Mouse (Mus musculus) C2C12 (cell line): ENCODE measurements around the gene Dnajb6. TPM values are rescaled to one million over a fixed set of nuclear protein-coding genes. Genes with fewer than 3 reads are reported as not detected.

Experiments
- H3K27me3 ChIP-seq: one replicate; pipeline ENCODE4 v1.6.1; 2011; ENCODE audit not compliant: control insufficient read depth, insufficient read depth, insufficient read length
- H3K36me3 ChIP-seq: one replicate; pipeline ENCODE4 v1.6.1; 2011; ENCODE audit not compliant: control insufficient read depth, insufficient read depth
- H3K4me3 ChIP-seq: one replicate; pipeline ENCODE4 v1.5.1; 2011; ENCODE audit warnings: mild to moderate bottlenecking, control low read depth; ENCODE audit not compliant: poor library complexity, insufficient read depth, severe bottlenecking
- H3K79me2 ChIP-seq: one replicate; pipeline ENCODE4 v1.6.1; 2011; ENCODE audit not compliant: control insufficient read depth, insufficient read depth
- H3K79me3 ChIP-seq: one replicate; pipeline ENCODE4 v1.6.1; 2011; ENCODE audit warnings: low read depth, control low read depth
- H3ac ChIP-seq: one replicate; pipeline ENCODE3; 2011; ENCODE audit warnings: low read depth; ENCODE audit not compliant: control insufficient read depth, insufficient read length
- CEBPB ChIP-seq: IDR thresholded peaks from one replicate; pipeline ENCODE4 v1.6.1; 2011; ENCODE audit warnings: low read depth, mild to moderate bottlenecking, control low read depth, moderate library complexity
- CTCF ChIP-seq: IDR thresholded peaks from one replicate; pipeline ENCODE4 v1.5.1; 2011; ENCODE audit not compliant: control insufficient read depth, insufficient read depth, insufficient read length
- FOSL1 ChIP-seq: IDR thresholded peaks from one replicate; pipeline ENCODE4 v1.8.0; 2011; ENCODE audit warnings: mild to moderate bottlenecking, low read length; ENCODE audit not compliant: poor library complexity, insufficient read depth, severe bottlenecking
- MAX ChIP-seq: IDR thresholded peaks from one replicate; pipeline ENCODE4 v1.6.1; 2011; ENCODE audit warnings: mild to moderate bottlenecking, control low read depth
- MYOD1 ChIP-seq: IDR thresholded peaks from one replicate; pipeline ENCODE4 v1.6.1; 2011; ENCODE audit warnings: low read depth; ENCODE audit not compliant: control insufficient read depth, insufficient read length
- MYOG ChIP-seq: IDR thresholded peaks from one replicate; pipeline ENCODE4 v1.6.1; 2011; ENCODE audit not compliant: control insufficient read depth, insufficient read length; ENCODE audit errors: extremely low read depth
- USF1 ChIP-seq: IDR thresholded peaks from one replicate; pipeline ENCODE4 v1.6.1; 2011; ENCODE audit warnings: low read depth, mild to moderate bottlenecking, control low read depth, moderate library complexity
- polyA plus RNA-seq: library from polyadenylated mRNA; unstranded; fragments of >200 nt; fragmentation: generic; extraction: Trizol; gene quantifications from one replicate; pipeline ENCODE4 v1.2.1, GENCODE M21; 2012; ENCODE audit warnings: missing spikeins

Gene Dnajb6
- polyA plus RNA-seq, 1 experiment, result 79.7 TPM

DNA sequence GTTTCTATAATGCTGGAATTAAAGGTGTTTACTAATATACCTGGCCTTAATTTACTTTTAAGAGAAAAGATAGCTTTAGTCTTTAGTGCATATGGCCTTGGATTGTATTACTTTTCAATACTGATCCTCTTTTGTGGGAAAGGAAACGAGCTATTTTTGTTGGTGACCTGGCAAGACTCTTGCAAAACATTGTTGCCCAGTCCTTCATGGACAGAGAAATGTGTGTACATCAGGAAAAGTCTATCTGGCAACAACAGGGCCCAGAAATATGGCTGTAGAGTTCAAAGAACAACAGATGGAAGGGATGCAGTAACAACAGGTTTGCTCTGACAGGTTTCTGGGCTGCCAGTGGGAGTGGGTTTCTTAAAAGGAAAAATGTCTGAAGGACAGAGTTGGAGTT is 5.2 kb downstream of the Dnajb6 start:
- H3K79me2 ChIP-seq, result peaks cover 99% of the 10 kb centered on the region
- H3K27me3 ChIP-seq, result no peaks in the 10 kb centered on the region
- H3K36me3 ChIP-seq, result peaks cover 6% of the 10 kb centered on the region
- no peak overlapping the region for H3ac ChIP-seq
- peaks cover 94% of the 10 kb centered on the region for H3K79me3 ChIP-seq
- TF ChIP-seq CTCF (no peak), MYOG (no peak), USF1 (no peak), FOSL1 (no peak), MYOD1 (no peak), MAX (no peak)
- H3K4me3 ChIP-seq, result no peak overlapping the region

DNA sequence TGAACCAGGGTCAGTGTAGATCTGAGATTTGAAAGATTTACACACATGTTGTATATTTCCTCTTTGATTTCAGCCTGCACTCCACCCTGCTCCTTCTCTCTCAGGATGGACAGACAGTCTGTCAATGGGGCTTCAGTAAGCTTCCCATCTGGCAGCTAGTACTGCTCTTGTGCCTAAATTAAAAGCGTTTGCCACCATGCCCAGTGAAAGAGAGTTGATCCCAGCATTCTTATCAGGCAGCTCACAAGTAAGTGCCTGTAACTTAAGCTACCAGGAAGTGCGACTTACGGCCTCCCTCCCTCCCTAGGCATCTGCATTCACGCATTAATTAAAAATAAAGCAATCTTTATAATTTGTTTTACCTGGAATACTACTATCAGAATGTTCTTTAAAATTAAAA is 5.6 kb downstream of the Dnajb6 start:
- H3K79me2 ChIP-seq, result peaks cover 100% of the 10 kb centered on the region
- no peak for TF ChIP-seq CEBPB
- TF ChIP-seq MYOG, result no peak
- no peak for TF ChIP-seq FOSL1
- H3K4me3 ChIP-seq, result no peak overlapping the region
- peaks cover 98% of the 10 kb centered on the region for H3K79me3 ChIP-seq
- peaks cover 6% of the 10 kb centered on the region for H3K36me3 ChIP-seq
- H3ac ChIP-seq, result no peak overlapping the region
- no peaks in the 10 kb centered on the region for H3K27me3 ChIP-seq

DNA sequence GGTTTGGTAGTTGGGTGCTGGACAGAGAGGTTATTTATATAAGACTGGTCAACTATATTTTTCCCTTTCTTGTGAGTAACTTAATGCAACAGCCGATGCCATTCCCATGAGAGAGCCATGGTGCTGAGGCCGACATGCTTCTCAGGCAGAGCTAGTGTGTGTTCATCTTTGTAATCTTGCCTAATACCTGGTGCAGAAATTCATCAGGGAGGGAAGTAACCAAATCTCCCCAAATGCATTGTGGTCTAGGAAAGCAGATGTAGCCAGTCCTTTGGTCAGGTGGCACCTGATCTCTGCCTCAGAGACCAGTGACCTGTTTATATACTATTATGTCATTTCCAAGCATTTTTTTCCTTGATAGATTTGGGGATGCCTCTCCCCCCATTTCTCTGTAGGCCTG is 12.2 kb downstream of the Dnajb6 start:
- Histone ChIP-seq H3ac (no peak overlapping the region), H3K79me2 (peaks cover 75% of the 10 kb centered on the region), H3K36me3 (peaks cover 43% of the 10 kb centered on the region), H3K27me3 (no peaks in the 10 kb centered on the region), H3K79me3 (peaks cover 69% of the 10 kb centered on the region), H3K4me3 (no peak overlapping the region)
- no peak for TF ChIP-seq CTCF
- no peak for TF ChIP-seq MYOG
- TF ChIP-seq FOSL1, result no peak
- TF ChIP-seq USF1, result no peak
- TF ChIP-seq MAX, result no peak

DNA sequence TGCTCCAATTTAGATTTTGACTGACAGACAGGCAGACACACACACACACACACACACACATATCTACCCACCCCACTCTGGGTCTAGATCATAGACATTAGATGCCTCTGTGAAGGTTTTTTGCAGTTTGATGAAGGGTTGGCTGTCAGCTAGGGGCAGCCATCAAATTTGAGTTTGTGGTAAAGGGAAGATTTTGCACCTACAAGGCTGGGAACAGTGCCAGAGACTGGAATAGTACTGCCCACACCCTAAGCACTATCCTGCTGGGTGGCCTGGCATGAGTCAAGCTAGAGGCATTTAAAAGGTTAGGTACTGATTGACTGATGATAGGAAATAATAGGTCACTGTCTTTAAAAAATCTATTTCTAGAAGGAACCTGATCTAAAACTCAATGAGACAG is 15.8 kb downstream of the Dnajb6 start:
- H3K36me3 ChIP-seq, result peaks cover 69% of the 10 kb centered on the region
- H3K4me3 ChIP-seq, result no peak overlapping the region
- peaks cover 34% of the 10 kb centered on the region for H3K79me3 ChIP-seq
- peaks cover 39% of the 10 kb centered on the region for H3K79me2 ChIP-seq
- no peak overlapping the region for H3ac ChIP-seq
- no peaks in the 10 kb centered on the region for H3K27me3 ChIP-seq
- no peak for TF ChIP-seq CTCF
- no peak for TF ChIP-seq MAX
- TF ChIP-seq FOSL1, result no peak
- TF ChIP-seq MYOG, result no peak
- no peak for TF ChIP-seq MYOD1
- TF ChIP-seq USF1, result no peak
- TF ChIP-seq CEBPB, result no peak

GRCm38 (mm10) chr5:29752894-29753293 is 17.4 kb downstream of the Dnajb6 start:
- H3K79me2 ChIP-seq, result peaks cover 23% of the 10 kb centered on the region
- peaks cover 19% of the 10 kb centered on the region for H3K79me3 ChIP-seq
- H3ac ChIP-seq, result no peak overlapping the region
- no peak for TF ChIP-seq MYOD1
- no peak for TF ChIP-seq MYOG
- no peak for TF ChIP-seq USF1
- no peak for TF ChIP-seq MAX
- TF ChIP-seq CEBPB, result no peak
- H3K27me3 ChIP-seq, result no peaks in the 10 kb centered on the region
- H3K36me3 ChIP-seq, result peaks cover 82% of the 10 kb centered on the region
- H3K4me3 ChIP-seq, result no peak overlapping the region

- no peaks in the 10 kb centered on the region for H3K79me3 ChIP-seq
- H3ac ChIP-seq, result no peak overlapping the region
- no peak overlapping the region for H3K4me3 ChIP-seq
- TF ChIP-seq MAX (no peak), CTCF (no peak), USF1 (no peak), FOSL1 (no peak), CEBPB (no peak), MYOG (no peak), MYOD1 (no peak)
- peaks cover 9% of the 10 kb centered on the region for H3K79me2 ChIP-seq
- no peaks in the 10 kb centered on the region for H3K27me3 ChIP-seq
- H3K36me3 ChIP-seq, result peaks cover 60% of the 10 kb centered on the region
Observed at GRCm38 (mm10) chr5:29759318-29759717, 23.8 kb downstream of the Dnajb6 start.

DNA sequence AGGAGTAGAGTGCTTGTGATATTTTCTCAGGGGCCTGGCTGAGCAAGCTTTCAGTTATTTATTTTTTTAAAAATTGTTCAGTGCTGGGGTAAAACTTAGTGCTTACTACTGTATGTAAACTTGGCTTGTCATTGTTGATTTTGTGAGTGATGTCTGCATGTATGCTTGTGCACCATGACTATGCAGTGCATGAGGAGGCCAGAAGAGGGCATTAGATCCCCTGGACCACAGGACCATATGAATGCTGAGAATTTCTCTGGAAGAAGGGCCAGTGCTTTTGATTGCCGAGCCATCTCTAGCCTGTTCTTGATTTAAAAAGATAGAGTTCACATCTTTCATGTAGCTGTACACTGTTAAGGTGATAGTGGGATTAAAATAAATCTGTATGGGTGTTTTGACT is 35.4 kb downstream of the Dnajb6 start:
- Histone ChIP-seq H3K79me3 (peaks cover 6% of the 10 kb centered on the region), H3K79me2 (peaks cover 37% of the 10 kb centered on the region), H3K27me3 (no peaks in the 10 kb centered on the region), H3ac (no peak overlapping the region), H3K36me3 (peaks cover 14% of the 10 kb centered on the region), H3K4me3 (no peak overlapping the region)
- no peak for TF ChIP-seq MYOG
- TF ChIP-seq CEBPB, result no peak
- no peak for TF ChIP-seq USF1
- no peak for TF ChIP-seq MYOD1
- no peak for TF ChIP-seq MAX
- no peak for TF ChIP-seq FOSL1
- TF ChIP-seq CTCF, result no peak
